Mouse (Mus musculus) ES-Bruce4 (cell line): ENCODE results near the gene Amot. TPM values are rescaled to one million over a fixed set of nuclear protein-coding genes. Genes with fewer than 3 reads are reported as not detected.

Experiments
- H3K27ac ChIP-seq: 2 replicates; pipeline ENCODE4 v1.5.1; 2012; ENCODE audit warnings: low read length, inconsistent platforms; ENCODE audit not compliant: insufficient read depth
- H3K27me3 ChIP-seq: 2 replicates; pipeline ENCODE4 v1.6.1; 2012; ENCODE audit warnings: mild to moderate bottlenecking, low read length, inconsistent platforms; ENCODE audit not compliant: control insufficient read depth, poor library complexity, insufficient read depth, severe bottlenecking
- H3K36me3 ChIP-seq: 2 replicates; pipeline ENCODE4 v1.6.1; 2012; ENCODE audit warnings: inconsistent platforms, mild to moderate bottlenecking, low read length, moderate library complexity; ENCODE audit not compliant: control insufficient read depth, poor library complexity, insufficient read depth, severe bottlenecking
- H3K4me1 ChIP-seq: one replicate; pipeline ENCODE4 v1.8.1; 2011; ENCODE audit warnings: low read length; ENCODE audit not compliant: control insufficient read depth, insufficient read depth
- H3K4me3 ChIP-seq: 2 replicates; pipeline ENCODE4 v1.5.1; 2011; ENCODE audit warnings: low read depth, mild to moderate bottlenecking, low read length
- H3K9ac ChIP-seq: 2 replicates; pipeline ENCODE4 v1.6.1; 2012; ENCODE audit warnings: low read depth, mild to moderate bottlenecking, inconsistent platforms; ENCODE audit not compliant: poor library complexity, severe bottlenecking
- H3K9me3 ChIP-seq: replicated peaks from 2 replicates; pipeline ENCODE4 v1.6.1; 2012; ENCODE audit warnings: mild to moderate bottlenecking, low read length, inconsistent platforms; ENCODE audit not compliant: control insufficient read depth, poor library complexity, insufficient read depth, severe bottlenecking
- CTCF ChIP-seq: IDR thresholded peaks from one replicate; pipeline ENCODE4 v1.8.1; 2011; ENCODE audit warnings: low read depth, low read length
- EP300 ChIP-seq: IDR thresholded peaks from 2 replicates; pipeline ENCODE4 v1.6.1; 2011; ENCODE audit warnings: low read depth, low read length; ENCODE audit not compliant: insufficient read depth
- POLR2A ChIP-seq: IDR thresholded peaks from one replicate; pipeline ENCODE4 v1.8.1; 2011; ENCODE audit warnings: low read length; ENCODE audit not compliant: insufficient read depth
- polyA plus RNA-seq: library from polyadenylated mRNA; stranded (reverse); fragments of >200 nt; gene quantifications from 2 replicates; pipeline ENCODE4 v1.2.4, GENCODE M21; 2011; ENCODE audit warnings: low read depth; ENCODE audit not compliant: missing spikeins, insufficient read depth, insufficient read length

The Amot gene
- polyA plus RNA-seq, 1 experiment = 53.4 TPM

- Histone ChIP-seq H3K9ac (no peak overlapping the region), H3K4me1 (peaks cover 2% of the 10 kb centered on the region), H3K9me3 (no peaks in the 10 kb centered on the region), H3K27ac (no peak overlapping the region), H3K36me3 (no peaks in the 10 kb centered on the region), H3K4me3 (no peak overlapping the region), H3K27me3 (no peaks in the 10 kb centered on the region)
- no peak for TF ChIP-seq EP300
- TF ChIP-seq CTCF = no peak
- TF ChIP-seq POLR2A = no peak
Measured at GRCm38 (mm10) chrX:145485495-145485894, 19.5 kb downstream of the Amot start.

- no peak overlapping the region for H3K9ac ChIP-seq
- TF ChIP-seq CTCF (no peak), POLR2A (no peak), EP300 (no peak)
- H3K27ac ChIP-seq = no peak overlapping the region
- peaks cover 2% of the 10 kb centered on the region for H3K4me1 ChIP-seq
- H3K9me3 ChIP-seq = no peaks in the 10 kb centered on the region
- no peaks in the 10 kb centered on the region for H3K36me3 ChIP-seq
- no peak overlapping the region for H3K4me3 ChIP-seq
- H3K27me3 ChIP-seq = no peaks in the 10 kb centered on the region
Measured at GRCm38 (mm10) chrX:145483486-145484055, 21.4 kb downstream of the Amot start.

GRCm38 (mm10) chrX:145482383-145482782, 22.6 kb downstream of the Amot start:
- no peak overlapping the region for H3K27ac ChIP-seq
- H3K4me1 ChIP-seq = peaks cover 2% of the 10 kb centered on the region
- TF ChIP-seq POLR2A = no peak
- TF ChIP-seq EP300 = no peak
- TF ChIP-seq CTCF = no peak
- no peaks in the 10 kb centered on the region for H3K27me3 ChIP-seq
- no peaks in the 10 kb centered on the region for H3K36me3 ChIP-seq
- no peaks in the 10 kb centered on the region for H3K9me3 ChIP-seq
- H3K9ac ChIP-seq = no peak overlapping the region
- H3K4me3 ChIP-seq = no peak overlapping the region

- Histone ChIP-seq H3K36me3 (no peaks in the 10 kb centered on the region), H3K4me1 (no peaks in the 10 kb centered on the region), H3K4me3 (no peak overlapping the region), H3K27me3 (no peaks in the 10 kb centered on the region), H3K9ac (no peak overlapping the region), H3K27ac (no peak overlapping the region), H3K9me3 (no peaks in the 10 kb centered on the region)
- no peak for TF ChIP-seq CTCF
- TF ChIP-seq EP300 = no peak
- no peak for TF ChIP-seq POLR2A
Measured at GRCm38 (mm10) chrX:145479942-145480341, 25.0 kb downstream of the Amot start.

GRCm38 (mm10) chrX:145477725-145478194, 27.2 kb downstream of the Amot start:
- Histone ChIP-seq H3K36me3 (no peaks in the 10 kb centered on the region), H3K9me3 (no peaks in the 10 kb centered on the region), H3K27me3 (no peaks in the 10 kb centered on the region), H3K9ac (no peak overlapping the region), H3K27ac (no peak overlapping the region), H3K4me1 (no peaks in the 10 kb centered on the region), H3K4me3 (no peak overlapping the region)
- TF ChIP-seq CTCF = no peak
- TF ChIP-seq POLR2A = no peak
- TF ChIP-seq EP300 = no peak

GRCm38 (mm10) chrX:145477003-145477724, 27.8 kb downstream of the Amot start:
- Histone ChIP-seq H3K36me3 (no peaks in the 10 kb centered on the region), H3K27ac (no peak overlapping the region), H3K9ac (no peak overlapping the region), H3K9me3 (no peaks in the 10 kb centered on the region), H3K4me1 (no peaks in the 10 kb centered on the region), H3K4me3 (no peak overlapping the region), H3K27me3 (no peaks in the 10 kb centered on the region)
- TF ChIP-seq POLR2A (no peak), CTCF (no peak), EP300 (no peak)
